Mouse (Mus musculus) forebrain, embryonic 13.5 days (tissue): ENCODE data around the gene Zfp667. TPM values are rescaled to one million over a fixed set of nuclear protein-coding genes. Genes with fewer than 3 reads are reported as not detected.
"Not testable (repeated sequence)": the region's sequence is repeated elsewhere in the genome, so short reads cannot be mapped to it uniquely, and the experiment has no call there.

ENCODE experiments used
- ATAC-seq: fragments of 200-750 bp; cut with Nextera tagmentation; 2 replicates; pipeline ENCODE4 v1.8.0; 2017
- H3K27ac ChIP-seq: fragments of 300-500 bp; sonication (generic); 2 replicates; pipeline ENCODE4 v1.5.1; 2015; ENCODE audit warnings: inconsistent platforms, mild to moderate bottlenecking, moderate library complexity
- H3K27me3 ChIP-seq: fragments of 300-500 bp; sonication (generic); 2 replicates; pipeline ENCODE4 v1.6.1; 2015; ENCODE audit warnings: mild to moderate bottlenecking, inconsistent platforms
- H3K36me3 ChIP-seq: fragments of 300-500 bp; sonication (generic); 2 replicates; pipeline ENCODE4 v1.6.1; 2015; ENCODE audit warnings: mild to moderate bottlenecking, inconsistent platforms; ENCODE audit not compliant: poor library complexity, severe bottlenecking
- H3K4me1 ChIP-seq: fragments of 300-500 bp; sonication (generic); 2 replicates; pipeline ENCODE4 v1.6.1; 2015; ENCODE audit warnings: inconsistent platforms
- H3K4me2 ChIP-seq: fragments of 300-500 bp; sonication (generic); 2 replicates; pipeline ENCODE4 v1.6.1; 2015; ENCODE audit warnings: inconsistent platforms, mild to moderate bottlenecking, moderate library complexity
- H3K4me3 ChIP-seq: fragments of 300-500 bp; sonication (generic); 2 replicates; pipeline ENCODE4 v1.5.1; 2015; ENCODE audit warnings: mild to moderate bottlenecking, inconsistent platforms
- H3K9ac ChIP-seq: fragments of 300-500 bp; sonication (generic); 2 replicates; pipeline ENCODE4 v1.6.1; 2015; ENCODE audit warnings: mild to moderate bottlenecking, inconsistent platforms
- H3K9me3 ChIP-seq: fragments of 300-500 bp; sonication (generic); replicated peaks from 2 replicates; pipeline ENCODE4 v1.6.1; 2016; ENCODE audit warnings: inconsistent platforms
- WGBS: fragments of 180-500 bp; shearing (Covaris S2); methylation state at CpG from one replicate; pipeline ENCODE4 v1.1.7; 2015; 5-methylcytosine and 5-hydroxymethylcytosine counted together
- polyA plus RNA-seq: library from polyadenylated mRNA; unstranded; fragments of >200 nt; fragmentation: Nextera tagmentation; extraction: Ambion mirVana; gene quantifications from 2 replicates; pipeline ENCODE4 v1.2.1, GENCODE M21; 2015

The Zfp667 gene
- 14.8 and 16.5 TPM in 2 replicates for polyA plus RNA-seq

DNA sequence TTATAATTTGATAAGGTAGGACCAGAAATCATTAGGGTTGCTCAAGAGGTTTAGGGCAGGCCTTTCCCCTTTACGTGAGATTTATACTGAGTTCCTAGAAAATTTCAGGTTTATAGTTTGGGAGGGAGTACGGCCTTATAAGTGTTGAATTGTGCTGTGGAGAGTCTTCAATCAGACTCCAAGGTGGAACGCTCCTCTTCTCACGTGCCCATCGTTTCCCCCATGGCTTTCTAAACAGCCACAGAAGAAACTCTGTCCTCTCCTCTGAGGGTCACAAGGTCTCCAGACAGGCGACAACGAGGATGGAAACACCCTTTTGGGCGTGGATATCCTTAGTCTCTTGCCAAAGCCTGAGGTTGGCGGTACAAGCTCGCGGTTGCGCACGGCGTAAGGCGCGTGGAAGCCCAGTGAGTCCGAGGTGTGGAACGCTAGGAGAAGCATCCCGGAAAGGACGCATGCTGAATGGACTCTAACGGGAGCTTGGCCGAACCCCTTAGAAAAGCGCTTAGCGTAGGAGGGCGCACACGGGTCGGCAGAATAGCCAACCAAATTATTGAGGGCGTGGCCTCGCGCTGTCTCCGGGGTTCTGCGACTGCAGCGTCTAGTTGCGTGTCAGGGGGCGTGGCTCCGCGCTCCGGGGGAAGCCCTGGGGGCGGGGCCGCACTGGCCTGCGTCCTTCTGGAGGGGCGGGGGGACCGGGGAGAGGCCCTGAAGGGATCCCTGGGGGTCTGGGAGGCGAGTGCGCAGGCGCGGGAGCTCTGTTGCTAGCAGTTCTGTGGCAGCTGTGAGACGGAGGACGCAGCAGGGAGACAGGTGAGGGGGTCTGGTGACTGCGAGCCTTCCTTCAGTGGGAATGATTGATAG, at the start of gene Zfp667:
Zfp667 (plus strand) TSS at position 738 of the 864 bp plus-strand sequence.
- no peaks in the 10 kb centered on the region for H3K9me3 ChIP-seq
- 4% methylated on average over 47 of the region's 50 CpGs for WGBS

DNA sequence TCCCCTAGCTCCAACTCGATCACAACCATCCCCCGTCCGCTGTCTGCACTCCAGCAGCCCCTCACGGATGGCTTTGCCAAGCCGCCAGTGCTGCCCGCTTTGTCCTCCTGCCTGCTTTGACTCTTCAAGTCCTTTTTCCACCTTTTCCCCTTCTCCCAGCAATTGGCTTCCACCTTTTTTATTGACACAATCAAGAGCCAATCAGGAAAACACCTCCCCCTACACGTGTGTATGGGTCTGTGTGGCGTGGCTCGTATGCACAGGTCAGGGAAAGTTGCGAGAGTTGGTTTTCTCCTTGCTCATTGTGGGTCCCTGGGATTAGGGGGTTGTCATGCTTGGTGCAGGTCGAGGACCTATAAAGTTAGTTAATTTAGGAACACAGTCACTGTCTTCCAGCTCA, 46.6 kb upstream of the Zfp667 start:
- ATAC-seq: no peak
- Histone ChIP-seq H3K4me2 (no peak overlapping the region), H3K4me1 (no peaks in the 10 kb centered on the region), H3K27ac (no peak overlapping the region), H3K36me3 (no peaks in the 10 kb centered on the region), H3K9ac (no peak overlapping the region), H3K9me3 (0 out of 2 replicates have a peak, but pooled peaks cover under 1% of the 10 kb centered on the region), H3K27me3 (no peaks in the 10 kb centered on the region), H3K4me3 (no peak overlapping the region)
- WGBS: 51% methylated on average over 11 of the region's 11 CpGs

More for the DNA sequence above, at the start of gene Zfp667:
- Histone ChIP-seq H3K27ac (peak within 1 kb of the TSS; percentile 72), H3K4me3 (peak within 1 kb of the TSS; percentile 49), H3K9ac (peak within 1 kb of the TSS; percentile 69), H3K36me3 (no peaks in the 10 kb centered on the region), H3K4me1 (peaks cover 23% of the 10 kb centered on the region), H3K27me3 (no peaks in the 10 kb centered on the region), H3K4me2 (peak within 1 kb of the TSS; percentile 71)
- peak; percentile 80 for ATAC-seq

DNA sequence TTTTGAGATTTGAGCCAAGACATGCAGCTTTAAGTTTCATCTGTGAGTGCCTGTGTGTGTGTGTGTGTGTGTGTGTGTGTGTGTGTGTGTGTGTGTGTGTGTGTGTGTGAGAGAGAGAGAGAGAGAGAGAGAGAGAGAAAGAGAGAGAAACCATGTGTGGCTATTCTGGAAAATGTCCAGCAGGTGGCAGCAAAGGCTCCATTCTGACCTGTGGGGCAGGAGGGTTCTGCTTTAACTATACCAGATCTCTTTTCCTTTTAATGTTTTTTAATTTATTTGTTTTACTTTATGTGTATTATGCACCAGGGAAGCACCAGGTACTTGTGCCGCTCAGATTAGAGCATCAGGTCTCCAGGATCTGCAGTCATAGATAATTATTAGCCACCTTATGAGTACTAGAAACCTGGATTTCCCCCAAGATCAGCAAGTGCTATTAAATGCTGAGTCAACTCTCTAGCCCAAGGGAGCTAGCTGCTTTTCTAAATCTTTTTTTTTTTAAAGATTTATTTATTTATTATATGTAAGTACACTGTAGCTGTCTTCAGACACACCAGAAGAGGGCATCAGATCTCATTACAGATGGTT, 45.4 kb upstream of the Zfp667 start:
- not testable (repeated sequence) for H3K27ac ChIP-seq, H3K9me3 ChIP-seq, ATAC-seq, H3K4me2 ChIP-seq, H3K4me1 ChIP-seq, H3K9ac ChIP-seq, H3K27me3 ChIP-seq, H3K4me3 ChIP-seq, H3K36me3 ChIP-seq
- 12% methylated on average over 1 of the region's 1 CpGs for WGBS

DNA sequence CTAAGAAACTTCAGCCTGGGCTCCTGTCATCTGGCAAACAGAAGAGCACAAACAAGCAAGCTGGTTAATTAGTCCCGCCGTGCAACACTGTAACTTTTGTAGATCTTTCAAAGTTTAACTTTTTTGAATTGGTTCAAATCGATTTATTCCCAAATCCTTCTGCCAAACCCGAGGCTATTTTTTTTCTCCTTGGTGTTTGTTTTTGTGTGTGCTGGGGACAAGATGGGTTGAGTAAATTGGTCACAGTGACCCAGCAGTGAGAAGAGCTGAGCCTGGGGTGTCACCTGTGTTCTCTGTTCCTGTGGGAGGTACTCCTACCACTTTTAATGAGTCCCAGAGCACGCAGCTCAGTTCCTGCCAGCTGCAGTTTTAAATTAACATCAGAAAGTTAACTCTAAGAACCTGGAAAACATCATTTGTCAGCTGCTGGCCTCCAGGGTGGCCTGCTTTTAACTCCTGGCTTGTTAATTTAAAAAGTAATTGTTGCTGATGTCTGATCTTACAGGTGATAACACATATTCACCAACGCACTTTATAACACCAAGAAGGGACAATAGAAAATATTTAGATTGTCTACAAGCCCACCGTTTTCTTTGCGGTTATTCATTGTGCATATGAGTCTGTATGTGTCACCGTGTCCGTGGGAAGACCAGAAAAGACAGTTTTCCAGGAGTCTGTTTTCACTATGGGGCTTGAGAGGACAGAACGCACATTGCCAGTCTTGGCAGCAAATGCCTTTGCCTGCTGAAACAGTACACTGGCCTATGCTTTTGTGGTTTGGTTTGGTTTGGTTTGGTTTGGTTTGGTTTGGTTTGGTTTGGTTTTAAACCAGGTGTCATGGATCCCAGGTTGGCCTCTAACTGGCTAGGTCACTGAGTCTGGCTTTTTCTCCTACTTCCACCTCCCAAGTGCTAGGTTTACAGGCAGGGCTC, 41.8 kb upstream of the Zfp667 start:
- no peak overlapping the region for H3K4me3 ChIP-seq
- H3K4me1 ChIP-seq: no peaks in the 10 kb centered on the region
- 66% methylated on average over 11 of the region's 11 CpGs for WGBS
- ATAC-seq: no peak
- no peaks in the 10 kb centered on the region for H3K9me3 ChIP-seq
- H3K9ac ChIP-seq: no peak overlapping the region
- no peak overlapping the region for H3K27ac ChIP-seq
- no peaks in the 10 kb centered on the region for H3K27me3 ChIP-seq
- H3K36me3 ChIP-seq: no peaks in the 10 kb centered on the region
- H3K4me2 ChIP-seq: no peak overlapping the region

DNA sequence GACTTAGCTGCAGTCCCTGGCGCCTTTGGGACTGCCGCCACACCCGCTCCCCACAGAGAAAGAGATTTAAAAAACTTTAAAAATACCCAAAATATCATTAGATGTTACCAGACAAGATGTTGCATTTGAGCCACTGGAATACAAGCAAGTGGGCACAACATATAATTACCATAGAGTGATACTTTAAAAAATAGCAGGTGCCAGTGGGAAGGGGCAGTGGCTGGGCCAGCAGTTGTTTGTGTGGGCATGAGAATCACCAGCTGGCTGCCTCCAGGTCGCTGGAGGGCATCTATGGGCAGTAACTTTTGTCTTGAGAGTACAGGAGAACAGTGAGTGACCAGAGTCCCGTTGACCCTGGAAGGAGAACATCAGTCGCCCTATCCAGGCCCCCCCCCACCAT, 34.0 kb upstream of the Zfp667 start, which contains the start of gene Epp13:
Epp13 (plus strand) TSS at position 301 of the 400 bp plus-strand sequence.
- Histone ChIP-seq H3K36me3 (no peaks in the 10 kb centered on the region), H3K4me1 (no peaks in the 10 kb centered on the region)

DNA sequence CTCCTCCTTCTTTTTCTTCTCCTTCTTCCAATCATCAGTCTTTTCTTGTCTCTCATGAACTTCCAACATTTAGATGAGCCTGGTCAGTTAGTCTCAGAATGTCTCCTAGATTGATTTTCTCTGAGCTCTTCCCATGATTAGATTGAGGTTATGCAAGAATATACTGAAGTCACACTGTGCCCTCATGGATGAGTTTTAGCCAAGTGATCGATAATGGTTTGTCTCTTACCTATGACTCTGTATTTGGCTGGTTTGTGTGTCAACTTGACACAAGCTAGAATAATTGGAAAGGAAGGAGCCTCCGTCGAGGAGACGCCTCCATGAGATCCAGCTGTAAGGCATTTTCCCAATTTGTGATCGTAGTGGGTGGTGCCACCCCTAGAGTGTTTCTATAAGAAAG, 31.9 kb upstream of the Zfp667 start:
- no peak overlapping the region for H3K4me2 ChIP-seq
- H3K9ac ChIP-seq: no peak overlapping the region
- no peaks in the 10 kb centered on the region for H3K4me1 ChIP-seq
- ATAC-seq: no peak
- peaks cover 7% of the 10 kb centered on the region for H3K9me3 ChIP-seq
- 95% methylated on average over 5 of the region's 5 CpGs for WGBS
- no peak overlapping the region for H3K27ac ChIP-seq
- no peaks in the 10 kb centered on the region for H3K27me3 ChIP-seq
- no peak overlapping the region for H3K4me3 ChIP-seq
- no peaks in the 10 kb centered on the region for H3K36me3 ChIP-seq

More for the DNA sequence above, 34.0 kb upstream of the Zfp667 start, which contains the start of gene Epp13:
- H3K27me3 ChIP-seq: no peaks in the 10 kb centered on the region
- 85% methylated on average over 6 of the region's 6 CpGs for WGBS
- H3K9me3 ChIP-seq: peaks cover 7% of the 10 kb centered on the region
- H3K4me2 ChIP-seq: no peak within 1 kb of the TSS
- no peak for ATAC-seq
- no peak within 1 kb of the TSS for H3K9ac ChIP-seq
- no peak within 1 kb of the TSS for H3K27ac ChIP-seq
- no peak within 1 kb of the TSS for H3K4me3 ChIP-seq

DNA sequence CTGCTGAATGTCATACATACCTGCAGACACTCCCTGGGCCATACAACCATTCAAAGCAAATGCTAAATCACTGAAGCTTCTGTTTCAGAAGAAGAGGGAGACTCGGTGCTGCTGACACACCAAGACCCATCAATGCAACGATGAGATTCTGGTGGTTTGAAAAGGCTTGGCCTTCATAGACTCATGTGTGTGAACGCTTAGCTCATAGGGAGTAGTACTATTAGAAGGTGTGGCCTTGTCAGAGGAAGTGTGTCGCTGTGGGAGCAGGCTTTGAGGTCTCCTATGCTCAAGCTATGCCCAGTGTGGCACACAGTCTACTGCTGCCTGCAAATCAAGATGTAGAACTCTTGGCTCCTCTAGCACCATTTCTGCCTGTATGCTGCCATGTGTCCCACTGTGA, 29.0 kb upstream of the Zfp667 start:
- no peak for ATAC-seq
- Histone ChIP-seq H3K4me1 (no peaks in the 10 kb centered on the region), H3K27ac (no peak overlapping the region), H3K36me3 (no peaks in the 10 kb centered on the region), H3K9me3 (peaks cover 6% of the 10 kb centered on the region), H3K27me3 (no peaks in the 10 kb centered on the region), H3K4me2 (no peak overlapping the region), H3K4me3 (no peak overlapping the region), H3K9ac (no peak overlapping the region)
- 80% methylated on average over 4 of the region's 4 CpGs for WGBS

DNA sequence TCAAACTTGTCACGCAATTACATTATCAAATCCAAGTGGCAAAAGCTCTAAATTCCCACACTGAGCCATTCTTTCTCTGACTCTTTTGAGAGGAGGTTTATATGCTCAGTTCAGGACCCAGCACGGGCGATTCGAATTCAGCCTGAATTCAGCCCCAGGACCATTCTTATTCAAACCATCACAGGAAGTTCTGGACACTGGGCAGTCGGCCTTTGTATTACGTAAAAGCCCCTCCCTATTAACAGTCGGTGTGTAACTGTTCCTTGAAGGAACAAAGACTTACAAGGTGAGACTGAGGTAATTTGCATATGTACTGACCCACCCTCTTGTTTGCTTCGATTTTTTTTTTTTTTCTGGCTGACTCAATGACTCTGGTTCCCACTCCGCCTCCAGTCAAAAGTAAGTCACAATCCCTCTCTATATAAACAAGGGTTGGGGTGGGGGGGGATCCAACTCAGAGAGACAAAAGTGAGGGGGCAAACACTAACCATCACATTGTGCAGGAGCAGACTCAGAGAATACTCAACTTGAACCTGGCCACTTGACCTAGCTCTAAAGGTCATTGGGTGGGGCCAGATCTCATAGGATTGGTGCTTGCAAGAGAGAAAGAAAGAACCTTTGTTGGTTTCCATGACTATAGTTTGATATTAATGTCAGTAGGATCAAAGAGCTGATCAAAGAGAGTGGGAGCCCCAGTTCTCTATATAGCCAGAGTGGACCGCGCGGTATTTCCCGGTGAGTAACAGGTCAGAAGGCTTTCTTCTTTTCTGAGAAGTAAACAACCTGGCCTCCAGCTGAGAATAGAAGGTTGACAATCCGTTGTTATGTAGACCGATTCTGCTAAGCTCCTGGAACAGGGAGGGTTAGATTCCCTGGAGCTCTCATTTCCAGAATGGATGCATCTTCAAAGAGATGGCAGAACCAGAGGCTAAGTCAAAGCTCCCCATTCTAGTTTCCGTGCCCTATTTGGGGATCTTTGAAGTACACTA, 27.9 kb upstream of the Zfp667 start:
- ATAC-seq: no peak
- H3K36me3 ChIP-seq: no peaks in the 10 kb centered on the region
- 36% methylated on average over 16 of the region's 16 CpGs for WGBS
- no peak overlapping the region for H3K9ac ChIP-seq
- H3K27me3 ChIP-seq: no peaks in the 10 kb centered on the region
- H3K4me1 ChIP-seq: no peaks in the 10 kb centered on the region
- H3K4me3 ChIP-seq: no peak overlapping the region
- no peak overlapping the region for H3K27ac ChIP-seq
- no peak overlapping the region for H3K4me2 ChIP-seq
- no peaks in the 10 kb centered on the region for H3K9me3 ChIP-seq

DNA sequence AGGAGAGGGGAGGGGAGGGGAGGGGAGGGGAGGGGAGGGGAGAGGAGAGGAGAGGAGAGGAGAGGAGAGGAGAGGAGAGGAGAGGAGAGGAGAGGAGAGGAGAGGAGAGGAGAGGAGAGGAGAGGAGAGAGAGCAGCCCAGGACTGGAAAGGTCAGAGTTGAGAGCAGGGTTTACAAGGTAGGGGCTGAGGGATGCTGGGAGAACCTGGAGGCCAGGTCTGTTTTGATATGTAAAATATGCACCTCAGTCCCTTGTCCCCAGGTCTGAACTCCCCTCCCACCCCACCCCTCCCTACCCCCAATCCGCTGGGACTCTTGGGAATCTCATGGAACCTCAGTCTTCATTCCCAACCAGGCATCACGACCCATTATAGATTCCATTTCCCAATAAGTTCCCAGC, 26.4 kb upstream of the Zfp667 start:
- H3K36me3 ChIP-seq, H3K4me2 ChIP-seq, H3K4me3 ChIP-seq, H3K27ac ChIP-seq, ATAC-seq, H3K27me3 ChIP-seq, H3K4me1 ChIP-seq, H3K9ac ChIP-seq, H3K9me3 ChIP-seq: not testable (repeated sequence)
- WGBS: 39% methylated on average over 2 of the region's 2 CpGs

DNA sequence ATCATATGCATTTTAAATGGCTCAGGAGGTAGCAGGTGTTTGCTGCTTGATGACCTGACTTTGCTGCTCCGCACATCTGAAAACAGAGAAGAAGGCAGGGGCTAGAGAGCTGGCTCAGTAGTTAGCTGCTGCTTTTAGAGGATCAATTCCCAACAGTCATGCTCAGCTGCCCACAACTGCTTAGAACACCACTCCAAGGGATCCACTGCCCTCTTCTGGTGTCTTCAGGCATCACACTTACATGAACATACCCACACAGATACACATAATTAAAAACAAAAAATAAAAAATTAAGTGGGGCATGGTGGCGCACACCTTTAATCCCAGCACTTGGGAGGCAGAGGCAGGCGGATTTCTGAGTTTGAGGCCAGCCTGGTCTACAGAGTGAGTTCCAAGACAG, 24.3 kb upstream of the Zfp667 start:
- Histone ChIP-seq H3K4me1 (no peaks in the 10 kb centered on the region), H3K36me3 (no peaks in the 10 kb centered on the region), H3K9me3 (no peaks in the 10 kb centered on the region), H3K9ac (no peak overlapping the region), H3K4me2 (no peak overlapping the region), H3K27me3 (no peaks in the 10 kb centered on the region), H3K27ac (no peak overlapping the region), H3K4me3 (no peak overlapping the region)
- 92% methylated on average over 3 of the region's 3 CpGs for WGBS
- no peak for ATAC-seq

DNA sequence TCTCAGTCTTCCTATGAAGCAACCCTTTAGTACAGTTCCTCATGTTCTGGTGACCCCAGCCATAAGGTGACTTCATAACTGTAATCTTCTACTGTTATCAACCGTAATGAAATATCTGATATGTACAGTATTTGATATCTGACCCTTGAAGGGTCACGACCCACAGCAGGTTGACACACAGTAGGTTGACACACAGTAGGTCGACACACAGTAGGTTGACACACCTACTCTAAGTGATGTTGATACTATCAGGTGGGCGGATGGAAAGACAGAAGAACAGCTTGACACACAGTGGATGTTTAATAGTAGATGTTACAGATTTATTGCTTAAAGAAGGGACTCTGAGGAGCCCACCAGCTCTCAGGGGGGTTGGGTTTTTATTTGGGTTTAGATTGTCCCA, 23.4 kb upstream of the Zfp667 start:
- 83% methylated on average over 4 of the region's 4 CpGs for WGBS
- H3K4me1 ChIP-seq: no peaks in the 10 kb centered on the region
- no peak overlapping the region for H3K27ac ChIP-seq
- no peak overlapping the region for H3K4me3 ChIP-seq
- H3K36me3 ChIP-seq: no peaks in the 10 kb centered on the region
- ATAC-seq: no peak
- H3K27me3 ChIP-seq: no peaks in the 10 kb centered on the region
- H3K9me3 ChIP-seq: no peaks in the 10 kb centered on the region
- H3K4me2 ChIP-seq: no peak overlapping the region
- no peak overlapping the region for H3K9ac ChIP-seq
